9 mouse cellular contexts compared by ENCODE assay signal in genomic region chr7:112169955-112170692, GRCm38 (mm10). TPM values are rescaled to one million over a fixed set of nuclear protein-coding genes. Genes with fewer than 3 reads are reported as not detected.
A peak's percentile ranks its signal among the peaks of the same experiment; 100 is the strongest.
DNase-seq lines count a peak whose midpoint lies in the region; ATAC-seq lines count a peak whose summit lies in the region.
"Had no signal": no experiment of that assay in that cellular context is flagged by ENCODE, and none has a peak within 500 bp of the region (broad histone marks: within the 10 kb centered on the region; RNA-seq: fewer than 3 reads in every experiment).

No protein-coding gene starts in this region.

- no peak overlapping the region for H3K4me2 ChIP-seq in heart, embryonic 12.5 days
- H3K4me2 ChIP-seq in midbrain, embryonic 15.5 days: no peak overlapping the region

- DNase-seq in heart, adult 9 months (ENCODE audit: low spot score in 2 of 2): no peak
- DNase-seq in embryonic facial prominence, embryonic 10.5 days (ENCODE audit: low spot score): peak; percentile 39
- DNase-seq in layer of hippocampus, adult 9-11 months: peak; percentile 64
- DNase-seq in adrenal gland, postnatal 36 days: no peak
- DNase-seq in adrenal gland, postnatal 4 days (ENCODE audit: low spot score in 2 of 2): no peak
- DNase-seq in B cell, adult 2 months: no peak

- no peak overlapping the region for H3K4me3 ChIP-seq in heart, embryonic 12.5 days
- H3K4me3 ChIP-seq in embryonic facial prominence, embryonic 10.5 days: no peak overlapping the region
- no peak overlapping the region for H3K4me3 ChIP-seq in midbrain, embryonic 15.5 days

- peak overlapping the region; percentile 12; the same call in 1 of the 2 replicates for H3K27ac ChIP-seq in heart, embryonic 12.5 days (ENCODE audit: poor library complexity, severe bottlenecking)
- H3K27ac ChIP-seq in embryonic facial prominence, embryonic 10.5 days (replicated peaks): peak overlapping the region; percentile 74
- H3K27ac ChIP-seq in midbrain, embryonic 15.5 days: no peak overlapping the region

- no peaks in the 10 kb centered on the region for H3K27me3 ChIP-seq in heart, embryonic 12.5 days (replicated peaks)
- no peaks in the 10 kb centered on the region for H3K27me3 ChIP-seq in embryonic facial prominence, embryonic 10.5 days (replicated peaks; ENCODE audit: low read depth, poor library complexity, severe bottlenecking)
- H3K27me3 ChIP-seq in midbrain, embryonic 15.5 days (replicated peaks): no peaks in the 10 kb centered on the region

- H3K36me3 ChIP-seq in heart, embryonic 12.5 days: no peaks in the 10 kb centered on the region
- no peaks in the 10 kb centered on the region for H3K36me3 ChIP-seq in embryonic facial prominence, embryonic 10.5 days (replicated peaks)
- H3K36me3 ChIP-seq in midbrain, embryonic 15.5 days (replicated peaks): no peaks in the 10 kb centered on the region

- ATAC-seq in heart, embryonic 12.5 days (ENCODE audit: insufficient number of reproducible peaks, low FRiP score): peak; percentile 66
- peak; percentile 45; the same call in 1 of the 2 replicates for ATAC-seq in midbrain, embryonic 15.5 days (replicated peaks)

- no peak overlapping the region for H3K9ac ChIP-seq in heart, embryonic 12.5 days
- no peak overlapping the region for H3K9ac ChIP-seq in midbrain, embryonic 15.5 days

- WGBS in heart, embryonic 12.5 days: 31% methylated on average over 10 of the region's 10 CpGs
- 21% methylated on average over 10 of the region's 10 CpGs for WGBS in embryonic facial prominence, embryonic 10.5 days
- 17% methylated on average over 10 of the region's 10 CpGs for whole genome bisulfite sequencing in midbrain, embryonic 15.5 days

- H3K9me3 ChIP-seq in heart, embryonic 12.5 days (replicated peaks): no peaks in the 10 kb centered on the region
- H3K9me3 ChIP-seq in embryonic facial prominence, embryonic 10.5 days: no peaks in the 10 kb centered on the region
- H3K9me3 ChIP-seq in midbrain, embryonic 15.5 days: no peaks in the 10 kb centered on the region

- peaks cover 12% of the 10 kb centered on the region for H3K4me1 ChIP-seq in heart, embryonic 12.5 days (replicated peaks)
- peaks cover 18% of the 10 kb centered on the region for H3K4me1 ChIP-seq in embryonic facial prominence, embryonic 10.5 days
- 0 out of 2 replicates have a peak, but pooled peaks cover 5% of the 10 kb centered on the region for H3K4me1 ChIP-seq in midbrain, embryonic 15.5 days

RNA-seq across cellular contexts. Expression of gene Dkk3, which starts 11.3 kb away (rescaled TPM):
- 91.4 and 96.7 TPM in 2 replicates for polyA plus RNA-seq in heart, embryonic 12.5 days (2016; fragmentation: Nextera tagmentation; extraction: Ambion mirVana)
- polyA plus RNA-seq in embryonic facial prominence, embryonic 10.5 days (2016; fragmentation: Nextera tagmentation; extraction: Ambion mirVana): 10.8 and 15.2 TPM in 2 replicates
- polyA plus RNA-seq in midbrain, embryonic 15.5 days (2015; fragmentation: Nextera tagmentation; extraction: Ambion mirVana): 25.0 and 25.6 TPM in 2 replicates
- total RNA-seq in adrenal gland, postnatal 36 days (2021): 10 to 100 TPM; 15.9 to 18.9 TPM
- 10 to 100 TPM; 17.3 to 17.7 TPM for total RNA-seq in adrenal gland, postnatal 4 days (2021)
- total RNA-seq: neutrophil, adult 5-6 weeks had no signal

RNA-seq across cellular contexts. Expression of gene Mical2, which starts 55.5 kb away (rescaled TPM):
- polyA plus RNA-seq in heart, embryonic 12.5 days (2016; fragmentation: Nextera tagmentation; extraction: Ambion mirVana): 156 and 163 TPM in 2 replicates
- polyA plus RNA-seq in embryonic facial prominence, embryonic 10.5 days (2016; fragmentation: Nextera tagmentation; extraction: Ambion mirVana): 1.2 and 1.4 TPM in 2 replicates
- polyA plus RNA-seq in midbrain, embryonic 15.5 days (2015; fragmentation: Nextera tagmentation; extraction: Ambion mirVana): 2.7 and 2.8 TPM in 2 replicates
- total RNA-seq in adrenal gland, postnatal 36 days (2021): 10 to 100 TPM in 1 of 2 experiments, 1 to 10 TPM in 1; 8.5 to 19.7 TPM
- total RNA-seq in adrenal gland, postnatal 4 days (2021): 10 to 100 TPM; 25.2 TPM

Comparison
In these comparisons a context has a peak if more than half of its experiments do, and no peak if none do; other contexts are left out.
1. DNase-seq: peak in embryonic facial prominence, embryonic 10.5 days (single experiment) and layer of hippocampus, adult 9-11 months (single experiment); none in heart, adult 9 months (0 of 2), adrenal gland, postnatal 36 days (0 of 2), adrenal gland, postnatal 4 days (0 of 2) and B cell, adult 2 months (0 of 2).
2. RNA of gene Mical2, which starts 55.5 kb away (polyA plus RNA-seq): 156 to 163 TPM in heart, embryonic 12.5 days; 2.7 to 2.8 TPM in midbrain, embryonic 15.5 days and 1.2 to 1.4 TPM in embryonic facial prominence, embryonic 10.5 days; every median in the first group is over 10 times any median in the second.